Mouse (Mus musculus) testis, adult 2 months (tissue): ENCODE data around the gene Cend1.

Experiments used
- CTCF ChIP-seq: fragments of 200-500 bp; IDR thresholded peaks from 2 replicates; pipeline ENCODE4 v1.5.1; 2012; ENCODE audit warnings: low read depth, mild to moderate bottlenecking, inconsistent platforms, low read length, moderate library complexity; ENCODE audit not compliant: control insufficient read depth, insufficient read depth, insufficient replicate concordance
- POLR2A ChIP-seq: fragments of 200-500 bp; IDR thresholded peaks from 2 replicates; pipeline ENCODE4 v1.6.1; 2012; ENCODE audit warnings: low read depth, mild to moderate bottlenecking, inconsistent platforms, low read length, moderate library complexity; ENCODE audit not compliant: control insufficient read depth

DNA sequence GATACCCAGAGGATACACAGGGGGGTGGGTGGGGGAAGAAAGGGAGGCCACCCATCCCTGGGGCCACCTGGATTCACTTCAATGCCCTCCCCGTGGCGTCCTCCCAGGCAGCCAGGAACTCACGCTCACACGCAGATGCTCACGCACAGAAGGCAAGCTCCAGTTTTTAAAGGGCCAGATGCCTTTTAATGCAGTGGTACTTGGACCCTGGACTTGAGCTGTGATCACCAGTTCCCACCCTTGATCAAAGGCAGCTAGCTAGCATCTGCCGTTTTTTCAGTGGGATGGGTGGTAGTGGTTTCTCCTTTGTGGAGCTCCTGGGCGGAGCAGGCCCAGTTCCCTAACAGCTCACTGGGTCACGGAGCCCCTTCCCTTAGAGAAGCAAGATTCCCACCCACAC is 5.2 kb upstream of the Cend1 start:
- TF ChIP-seq POLR2A (no peak), CTCF (no peak)
